Mouse (Mus musculus): ENCODE data around the gene Synpo2.

Gene Synpo2

GRCm38 (mm10) chr3:123089297-123090020 lies 146.5 kb downstream of the Synpo2 start:
- DNase-seq (ENCODE audit: low spot score) = no peak

GRCm38 (mm10) chr3:123088284-123088683 lies 147.7 kb downstream of the Synpo2 start:
- no peak for DNase-seq (ENCODE audit: low spot score)

GRCm38 (mm10) chr3:123085871-123086501 lies 150.0 kb downstream of the Synpo2 start:
- no peak for DNase-seq (ENCODE audit: low spot score)

GRCm38 (mm10) chr3:123081665-123082064 lies 154.3 kb downstream of the Synpo2 start:
- DNase-seq (ENCODE audit: low spot score) = no peak

GRCm38 (mm10) chr3:123080943-123081342 lies 155.0 kb downstream of the Synpo2 start:
- no peak for DNase-seq (ENCODE audit: low spot score)

- DNase-seq (ENCODE audit: low spot score) = no peak
Measured at GRCm38 (mm10) chr3:123080017-123080725, 155.8 kb downstream of the Synpo2 start.

GRCm38 (mm10) chr3:123075759-123076158 lies 160.2 kb downstream of the Synpo2 start:
- DNase-seq (ENCODE audit: low spot score) = no peak

GRCm38 (mm10) chr3:123075034-123075433 lies 160.9 kb downstream of the Synpo2 start:
- no peak for DNase-seq (ENCODE audit: low spot score)

- no peak for DNase-seq (ENCODE audit: low spot score)
Measured at GRCm38 (mm10) chr3:123073351-123073750, 162.6 kb downstream of the Synpo2 start.

- DNase-seq (ENCODE audit: low spot score) = no peak
Measured at GRCm38 (mm10) chr3:123072472-123072871, 163.5 kb downstream of the Synpo2 start.

GRCm38 (mm10) chr3:123070996-123071395 lies 165.0 kb downstream of the Synpo2 start:
- DNase-seq (ENCODE audit: low spot score) = peak; percentile 16

- no peak for DNase-seq (ENCODE audit: low spot score)
Measured at GRCm38 (mm10) chr3:123066836-123067235, 169.1 kb downstream of the Synpo2 start.

GRCm38 (mm10) chr3:123065466-123065865 lies 170.5 kb downstream of the Synpo2 start:
- DNase-seq (ENCODE audit: low spot score) = no peak

- peak; percentile 9 for DNase-seq (ENCODE audit: low spot score)
Measured at GRCm38 (mm10) chr3:123064186-123064585, 171.8 kb downstream of the Synpo2 start.

- DNase-seq (ENCODE audit: low spot score) = no peak
Measured at GRCm38 (mm10) chr3:123061931-123062330, 174.0 kb downstream of the Synpo2 start.

GRCm38 (mm10) chr3:123058832-123059231 lies 177.1 kb downstream of the Synpo2 start:
- no peak for DNase-seq (ENCODE audit: low spot score)

- no peak for DNase-seq (ENCODE audit: low spot score)
Measured at GRCm38 (mm10) chr3:123054178-123054577, 181.8 kb downstream of the Synpo2 start.

GRCm38 (mm10) chr3:123053192-123053938 lies 182.6 kb downstream of the Synpo2 start:
- DNase-seq (ENCODE audit: low spot score) = no peak

- no peak for DNase-seq (ENCODE audit: low spot score)
Measured at GRCm38 (mm10) chr3:123042308-123042707, 193.6 kb downstream of the Synpo2 start.

GRCm38 (mm10) chr3:123034752-123035151 lies 201.2 kb downstream of the Synpo2 start, which contains the start of gene Myoz2:
Gene Myoz2, minus strand, starts transcription at chr3:123035015.
- no peak for DNase-seq (ENCODE audit: low spot score)

- no peak for DNase-seq (ENCODE audit: low spot score)
Measured at GRCm38 (mm10) chr3:123033804-123034203, 202.1 kb downstream of the Synpo2 start.

Measured in retina, embryonic 14.5 days (tissue).